Mouse (Mus musculus): Measurements from ENCODE around the gene Gm3755. TPM values are rescaled to one million over a fixed set of nuclear protein-coding genes. Genes with fewer than 3 reads are reported as not detected.
"Not testable (repeated sequence)": the region's sequence is repeated elsewhere in the genome, so short reads cannot be mapped to it uniquely, and the experiment has no call there.

The Gm3755 gene
- total RNA-seq (2021), result not detected
- long read RNA-seq, experiment 1, partial matches to known transcripts, result 0 of 1 reads
- long read RNA-seq, experiment 1, other reads (novel, unspliced or antisense), result 1 of 1 reads
- long read RNA-seq, experiment 2, result 0 reads

DNA sequence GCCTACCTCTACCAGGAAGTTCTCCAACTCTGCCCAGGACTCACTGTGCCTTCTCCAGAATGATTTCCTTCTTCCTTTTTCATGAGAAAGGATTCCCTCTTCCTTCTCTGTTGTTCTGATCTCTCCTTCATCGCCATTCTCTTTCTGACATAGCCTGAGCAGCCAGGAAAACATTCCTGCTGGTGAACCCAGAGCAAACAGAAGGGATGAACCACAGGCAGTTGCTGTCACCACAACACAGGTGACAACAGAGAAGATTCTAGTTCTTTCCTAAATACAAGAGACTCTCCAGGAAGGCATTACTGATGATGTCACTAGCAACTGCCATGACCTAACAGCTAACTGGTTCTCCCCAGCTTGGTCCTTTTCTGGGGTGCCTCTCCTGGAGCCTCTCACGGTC, at the start of gene Gm3755:
Gene Gm3755 (minus strand): TSS at position 101 of the 400 bp plus-strand sequence.
- not testable (repeated sequence) for DNase-seq

GRCm38 (mm10) chr14:7488731-7489130, 38.0 kb upstream of the Gm3755 start:
- DNase-seq, result not testable (repeated sequence)

GRCm38 (mm10) chr14:7483662-7484061, 32.9 kb upstream of the Gm3755 start, which contains the start of gene Gm3752:
Gene Gm3752 (minus strand): TSS chr14:7483762.
- DNase-seq, result not testable (repeated sequence)

GRCm38 (mm10) chr14:7422496-7422895, 28.2 kb downstream of the Gm3755 start:
- peak; percentile 4 for DNase-seq

Other genes starting within 250 kb of the Gm3755 start
- not detected for gene Gm3727, start 186.2 kb downstream of the Gm3755 start, total RNA-seq (2021)
- not detected for gene Gm3739, start 135.9 kb downstream of the Gm3755 start, total RNA-seq (2021)
- not detected for gene Gm5797, start 118.5 kb downstream of the Gm3755 start, total RNA-seq (2021)
- gene Gm8374, start 85.8 kb downstream of the Gm3755 start, total RNA-seq (2021), result not detected
- gene Gm3752, start 32.8 kb upstream of the Gm3755 start, total RNA-seq (2021), result not detected
- under 1 TPM; 0.49 to 0.75 TPM for gene Gm3558, start 117.6 kb upstream of the Gm3755 start, total RNA-seq (2021)
- gene Gm10338, start 144.7 kb upstream of the Gm3755 start, total RNA-seq (2021), result not detected
- not detected for gene Gm10128, start 193.1 kb upstream of the Gm3755 start, total RNA-seq (2021)

All from gastrocnemius, postnatal 25 days (tissue).